Mouse (Mus musculus): ENCODE data around the gene Prox2.
A peak's percentile ranks its signal among the peaks of the same experiment; 100 is the strongest.

The Prox2 gene

GRCm38 (mm10) chr12:85129426-85129978 lies 18.9 kb upstream of the Prox2 start:
- no peak for DNase-seq

- no peak for DNase-seq
These were observed 16.5 kb upstream of the Prox2 start for GRCm38 (mm10) chr12:85126986-85127603.

DNA sequence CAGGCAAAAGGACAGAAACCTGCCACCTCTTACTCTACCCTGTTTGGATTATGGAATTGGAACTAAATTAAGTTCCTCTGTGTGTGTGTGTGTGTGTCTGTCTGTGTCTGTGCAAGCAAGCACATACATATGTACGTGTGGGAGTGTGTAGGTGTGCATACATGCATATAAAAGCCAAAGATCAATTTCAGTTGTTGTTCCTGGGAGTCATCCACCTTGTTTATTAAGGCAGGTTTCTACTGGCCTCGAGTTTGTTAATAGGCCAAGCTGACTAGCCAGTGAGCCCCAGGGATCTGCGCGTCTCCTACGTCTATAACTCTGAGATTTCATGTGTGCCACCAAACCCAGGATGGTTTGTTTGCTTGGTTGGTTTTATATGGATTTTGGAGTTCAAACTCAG lies 14.2 kb upstream of the Prox2 start:
- no peak for DNase-seq

- no peak for DNase-seq
These were observed 13.1 kb upstream of the Prox2 start for GRCm38 (mm10) chr12:85123645-85124044.

DNA sequence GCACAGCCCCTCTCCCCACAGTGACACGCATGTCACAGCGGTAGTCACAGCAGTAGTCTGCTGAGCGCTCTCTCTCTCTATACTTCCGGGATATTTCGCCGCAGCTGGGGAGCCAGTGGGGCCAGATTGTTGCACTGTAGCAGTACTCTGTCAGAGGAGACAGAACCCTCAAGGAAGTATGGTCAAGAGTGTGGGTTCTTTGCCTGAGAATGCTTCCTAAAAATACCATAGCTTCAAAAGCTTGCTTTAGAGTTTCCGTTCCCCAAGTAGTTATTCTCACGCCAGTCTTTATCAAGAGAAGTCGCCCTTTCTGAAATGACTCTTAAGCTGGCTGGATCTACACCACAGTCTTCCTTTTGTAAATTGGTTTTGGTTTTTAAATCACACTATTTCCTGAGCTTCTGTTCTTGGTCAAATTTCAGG lies 12.6 kb upstream of the Prox2 start:
- DNase-seq: no peak

DNA sequence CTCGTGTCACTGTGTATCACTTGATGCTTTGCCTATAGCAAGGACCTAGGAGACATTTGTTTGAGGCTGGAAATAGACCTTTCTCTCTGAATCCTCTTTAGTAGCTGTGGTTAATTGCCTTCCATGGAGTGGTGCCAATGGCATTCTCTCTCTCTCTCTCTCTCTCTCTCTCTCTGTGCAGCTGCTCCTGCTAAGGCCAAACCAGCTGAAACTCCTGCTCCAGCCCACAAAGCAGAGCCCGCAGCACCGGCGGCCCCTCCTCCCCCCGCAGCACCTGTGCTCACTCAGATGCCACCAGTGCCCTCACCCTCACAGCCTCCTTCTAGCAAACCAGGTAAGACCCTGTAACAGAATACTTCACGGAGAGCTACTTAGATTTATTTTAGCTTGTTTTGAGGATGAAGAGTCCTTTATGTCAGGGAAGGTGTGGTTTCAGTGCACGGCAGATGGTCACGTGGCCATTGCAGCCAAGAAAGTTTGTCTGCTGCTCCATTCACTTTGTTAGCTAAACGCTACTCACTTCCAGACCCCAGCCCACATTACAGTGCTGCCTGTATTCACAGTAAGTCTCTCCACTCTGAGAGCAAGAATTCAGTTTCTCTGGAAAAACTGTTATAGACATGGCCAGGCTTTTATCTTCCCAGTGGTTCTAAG lies 11.4 kb upstream of the Prox2 start:
- no peak for DNase-seq

DNA sequence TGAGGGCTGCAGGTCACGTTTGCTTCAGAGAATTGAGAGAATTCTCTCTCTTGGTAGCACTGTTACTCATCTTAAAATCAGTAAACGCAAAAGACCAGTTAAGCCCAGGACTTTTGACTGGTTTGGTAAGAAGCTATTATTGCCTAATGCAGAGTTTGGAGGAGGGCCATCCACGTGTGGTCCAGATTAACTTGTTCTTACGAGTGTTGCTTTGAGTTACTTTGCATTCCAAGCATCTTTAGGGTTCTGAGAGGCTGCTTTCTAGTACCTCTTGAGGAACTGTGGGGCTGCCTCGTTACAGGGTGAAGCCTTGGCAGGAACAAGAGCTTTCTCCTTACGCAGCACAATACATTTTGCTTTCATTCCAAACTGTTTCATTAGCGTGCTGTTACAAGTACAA lies 5.1 kb upstream of the Prox2 start:
- no peak for DNase-seq

DNA sequence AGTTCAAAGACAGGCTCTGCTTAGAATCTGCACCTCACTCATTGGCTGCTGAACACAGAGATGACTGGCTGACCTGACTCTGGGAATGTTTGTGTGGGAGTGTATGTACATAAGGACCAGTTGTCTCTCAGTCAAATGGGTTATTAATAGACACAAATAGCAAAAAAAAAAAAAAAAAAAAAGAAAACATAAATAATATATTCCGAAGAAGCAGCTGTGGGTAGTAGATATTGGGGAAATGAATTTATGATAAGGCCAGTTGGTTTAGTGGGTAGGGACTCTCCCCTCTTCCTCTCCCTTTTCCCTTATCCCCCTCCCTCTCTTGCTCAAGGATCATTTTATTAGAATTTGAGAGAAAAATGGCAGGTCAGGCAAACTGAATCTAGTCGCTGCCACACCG lies 3.4 kb upstream of the Prox2 start:
- DNase-seq: no peak

DNA sequence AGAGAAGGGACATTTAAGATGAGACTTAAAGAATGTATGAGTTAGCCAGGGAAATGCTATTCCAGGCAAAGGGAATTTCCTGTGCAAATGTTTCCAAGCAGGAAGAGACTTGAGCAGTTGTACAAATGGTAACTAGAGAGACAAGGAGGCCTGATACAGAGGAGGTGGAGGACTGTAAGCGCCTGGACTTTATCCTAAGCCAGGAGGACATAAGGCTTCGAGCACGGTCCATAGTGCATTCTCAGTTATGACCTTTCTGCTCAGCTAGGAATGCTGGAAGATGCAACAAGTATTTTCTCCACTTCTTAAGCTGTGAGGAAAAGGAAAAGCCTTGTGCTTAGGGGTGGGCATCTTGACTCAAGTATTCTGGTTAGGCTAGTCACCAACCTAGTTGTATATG lies 2.8 kb upstream of the Prox2 start:
- no peak for DNase-seq

GRCm38 (mm10) chr12:85112550-85113251 lies 2.1 kb upstream of the Prox2 start:
- no peak for DNase-seq

DNA sequence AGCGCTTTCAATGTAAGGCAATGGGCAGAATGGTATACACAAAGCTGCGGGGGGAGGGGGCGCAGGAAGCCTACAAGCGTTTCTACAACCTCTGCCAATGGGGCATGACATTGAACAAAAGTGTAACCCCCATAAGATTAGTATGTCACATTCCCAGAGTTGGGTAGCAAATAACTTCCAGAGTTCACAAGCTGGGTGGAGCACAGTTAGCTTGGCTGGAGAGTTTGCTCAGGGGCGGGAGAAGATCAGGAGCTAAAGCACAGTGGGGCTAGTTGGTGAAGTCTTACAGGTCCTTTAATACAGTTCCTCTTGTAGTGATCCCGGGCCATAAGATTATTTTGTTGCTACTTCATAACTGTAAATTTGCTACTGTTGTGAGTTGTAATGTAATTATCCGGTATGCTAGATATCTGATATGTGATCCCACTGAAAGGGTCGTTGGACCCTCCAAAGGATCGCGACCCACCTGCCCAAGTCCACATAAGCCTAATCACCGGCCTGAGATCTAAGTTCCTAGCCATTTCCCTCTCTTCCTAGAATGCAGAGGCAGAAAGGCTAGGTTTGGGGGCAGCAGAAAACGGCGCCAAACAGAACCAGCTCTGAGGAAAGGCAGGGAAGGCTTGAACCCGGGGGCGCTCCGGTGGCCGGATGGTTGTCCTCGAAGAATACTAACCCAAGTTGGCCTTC lies 405 bp downstream of the Prox2 start:
- DNase-seq: no peak

DNA sequence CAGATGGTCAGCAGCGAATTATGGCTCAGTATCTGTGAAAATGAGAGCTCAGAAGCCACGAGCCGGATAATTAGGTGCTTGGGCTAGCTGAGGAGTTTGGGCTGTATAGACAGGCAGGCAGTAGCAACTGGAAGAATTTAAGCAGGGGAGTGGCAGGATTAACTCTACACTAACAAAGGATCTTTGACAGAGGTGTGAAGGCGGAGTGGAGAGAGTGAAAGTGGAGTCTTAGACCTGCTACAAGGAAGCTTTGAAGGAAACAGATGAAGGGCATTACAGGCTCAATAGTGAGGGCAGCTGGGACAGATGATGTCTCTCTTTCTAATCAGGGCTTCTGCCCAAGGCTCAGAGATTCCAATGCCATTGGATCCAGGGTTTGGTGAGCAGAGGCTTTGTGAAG lies 1.1 kb downstream of the Prox2 start:
- DNase-seq: no peak

GRCm38 (mm10) chr12:85108643-85109042 lies 1.9 kb downstream of the Prox2 start:
- DNase-seq: no peak

DNA sequence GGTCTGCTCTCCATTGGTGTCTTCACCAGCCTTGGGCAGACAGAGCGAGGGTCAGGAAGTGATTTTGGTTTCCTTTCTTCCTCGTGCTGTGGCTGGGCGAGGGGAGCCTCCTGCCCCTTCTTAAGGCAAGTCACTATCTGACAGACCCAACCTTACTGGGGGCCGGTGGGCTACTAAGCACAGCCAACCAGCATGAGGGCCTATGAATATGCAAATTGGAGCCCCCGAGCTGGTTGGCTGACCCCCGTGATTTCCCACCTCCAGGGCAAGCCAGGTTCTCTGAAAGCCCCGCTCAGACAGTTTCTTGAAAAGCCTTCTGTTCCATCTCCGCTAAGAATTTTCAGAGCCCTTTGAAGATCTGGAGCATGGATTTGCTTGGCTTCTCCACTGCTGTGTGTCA lies 4.3 kb downstream of the Prox2 start:
- no peak for DNase-seq

DNA sequence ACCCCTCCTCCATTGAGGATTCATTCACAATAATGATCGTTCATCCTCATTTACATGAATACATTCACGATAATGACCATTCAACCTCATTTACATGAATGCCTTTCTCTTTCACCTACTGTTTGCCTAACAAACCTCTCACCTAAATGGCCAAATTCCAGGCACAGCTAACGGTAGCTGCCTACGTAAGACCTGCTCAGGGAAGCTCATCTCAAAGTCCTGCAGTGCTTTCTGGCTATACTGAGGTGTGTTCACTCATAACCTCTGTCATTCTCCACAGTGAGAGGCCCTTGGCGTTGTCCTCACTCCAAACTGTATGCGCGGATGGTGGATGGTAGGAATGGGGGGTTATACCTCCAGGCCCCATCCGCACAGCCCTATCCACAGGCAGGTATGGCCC lies 5.8 kb downstream of the Prox2 start:
- no peak for DNase-seq

DNA sequence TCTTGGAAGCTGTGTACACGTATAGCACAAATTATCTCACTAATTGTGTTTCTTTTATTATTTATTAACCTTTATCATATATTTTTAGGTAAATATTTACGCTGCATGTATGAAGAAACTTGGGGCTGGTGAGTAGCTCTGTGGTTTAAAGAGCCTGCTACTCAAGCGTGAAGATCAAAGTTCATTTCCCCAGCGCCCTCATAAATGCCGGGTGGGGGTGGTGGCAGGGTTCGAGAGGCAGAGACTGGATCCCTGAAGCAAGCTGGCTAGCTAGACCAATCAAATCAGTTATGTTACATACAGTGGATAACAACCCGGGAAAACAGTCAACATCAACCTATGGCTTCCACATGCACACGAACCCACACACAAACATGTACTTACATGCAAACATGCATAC lies 7.5 kb downstream of the Prox2 start:
- DNase-seq: no peak

DNA sequence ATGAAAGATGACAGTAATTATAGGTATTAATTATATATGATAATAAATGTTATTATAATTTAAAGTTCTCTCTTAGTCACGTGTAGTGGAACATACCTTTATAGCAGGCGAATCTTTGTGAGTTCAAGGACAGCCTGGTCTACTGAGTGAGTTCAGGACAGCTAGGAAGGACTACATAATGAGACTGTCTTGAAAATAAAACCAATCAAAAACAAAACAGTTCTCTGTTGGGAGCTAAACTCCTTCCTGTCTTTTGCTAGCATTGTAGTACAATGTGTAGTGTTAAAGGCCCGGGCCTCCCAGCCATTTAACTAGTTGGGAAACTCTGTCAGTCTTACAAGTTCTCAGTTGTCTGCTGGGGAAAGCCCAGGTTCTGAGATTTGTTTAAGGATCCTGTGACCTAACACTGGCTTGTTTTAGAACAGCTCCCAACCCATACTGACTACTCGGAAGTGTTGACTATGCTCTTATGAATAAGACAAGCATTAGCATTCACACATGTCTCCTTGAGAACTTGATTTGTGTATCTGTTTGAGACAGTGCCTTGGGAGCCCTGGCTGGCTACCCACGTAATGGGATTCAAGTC lies 8.9 kb downstream of the Prox2 start:
- no peak for DNase-seq

DNA sequence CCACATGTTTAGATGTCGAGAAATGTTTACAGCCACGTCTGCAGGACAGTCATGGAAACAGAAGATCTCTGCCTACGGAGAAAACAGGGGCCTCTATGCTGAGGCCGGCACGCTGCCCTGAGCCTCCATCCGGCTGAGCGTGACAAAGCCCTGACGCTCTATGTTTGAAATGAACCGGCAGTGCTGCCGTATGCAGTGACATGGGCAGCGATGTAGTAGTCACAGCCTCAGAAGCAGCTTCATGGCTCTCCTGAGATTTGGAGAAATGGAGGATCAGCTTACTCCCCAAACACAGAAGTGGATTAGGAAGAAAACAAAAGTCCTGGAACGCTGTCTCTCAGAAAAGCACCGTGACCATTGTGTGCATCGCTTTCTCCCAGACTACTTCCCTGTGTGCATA lies 9.6 kb downstream of the Prox2 start:
- DNase-seq: no peak

- DNase-seq: no peak
These were observed 14.7 kb downstream of the Prox2 start for GRCm38 (mm10) chr12:85095859-85096258.

DNA sequence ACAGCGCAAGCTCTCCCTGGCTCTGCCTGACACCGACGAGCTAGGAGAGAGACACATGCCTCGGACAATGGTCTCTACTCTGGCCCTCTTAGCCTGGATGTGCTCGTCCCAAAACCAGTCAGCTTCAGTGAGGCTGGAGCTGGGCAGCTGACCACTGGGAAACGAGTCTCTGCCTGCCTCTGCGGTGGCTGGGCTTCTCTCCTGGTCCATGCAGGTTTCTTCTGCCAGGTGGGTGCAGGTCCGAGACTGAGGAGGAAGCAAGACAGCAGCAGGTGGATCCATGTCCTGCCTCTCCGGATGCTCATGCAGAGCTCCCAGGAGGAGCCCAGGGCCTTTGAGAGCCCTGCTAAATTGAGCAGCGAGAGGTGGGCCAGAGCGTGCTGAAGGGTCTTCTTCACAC lies 15.4 kb downstream of the Prox2 start:
- DNase-seq: no peak

DNA sequence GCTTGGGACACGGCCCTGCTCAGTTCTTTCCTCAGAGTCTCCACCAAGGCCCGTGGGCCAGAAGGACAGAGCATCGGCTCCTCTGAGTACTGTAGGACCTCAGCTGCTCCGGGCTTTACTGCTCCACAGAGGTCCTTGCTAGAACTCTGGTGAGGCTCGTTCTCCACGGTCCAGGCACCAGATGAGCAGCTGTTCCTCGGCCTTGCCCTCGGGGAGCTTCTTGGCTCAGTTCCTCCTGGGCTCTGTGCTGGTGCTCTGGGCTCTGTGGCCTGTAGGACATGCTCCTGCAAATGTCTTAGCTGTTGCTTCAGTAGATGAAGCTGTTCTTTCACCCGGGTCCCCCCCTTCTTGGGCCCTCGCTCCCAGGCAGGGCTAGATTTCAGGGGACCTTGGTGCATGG lies 15.9 kb downstream of the Prox2 start:
- DNase-seq: no peak

DNA sequence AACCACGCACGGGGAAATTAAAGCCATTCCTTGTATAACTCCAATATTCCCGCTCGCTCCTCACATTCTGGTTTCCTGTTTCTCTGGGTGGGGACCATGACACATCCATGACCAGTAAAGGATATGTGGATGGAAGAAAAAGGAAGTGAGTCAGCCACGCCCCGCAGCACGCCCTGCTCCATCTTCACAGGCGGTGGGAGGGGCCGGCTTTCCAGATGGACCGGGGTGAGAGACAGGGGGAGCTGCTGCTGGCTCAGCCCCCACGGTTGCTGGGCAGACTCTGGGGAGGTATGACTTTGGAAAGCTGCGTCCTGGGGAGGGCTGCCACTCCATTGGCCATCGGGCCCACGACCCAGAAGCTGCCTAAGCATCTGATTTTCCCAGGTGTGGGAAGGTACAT lies 16.5 kb downstream of the Prox2 start:
- peak; percentile 68 for DNase-seq

DNA sequence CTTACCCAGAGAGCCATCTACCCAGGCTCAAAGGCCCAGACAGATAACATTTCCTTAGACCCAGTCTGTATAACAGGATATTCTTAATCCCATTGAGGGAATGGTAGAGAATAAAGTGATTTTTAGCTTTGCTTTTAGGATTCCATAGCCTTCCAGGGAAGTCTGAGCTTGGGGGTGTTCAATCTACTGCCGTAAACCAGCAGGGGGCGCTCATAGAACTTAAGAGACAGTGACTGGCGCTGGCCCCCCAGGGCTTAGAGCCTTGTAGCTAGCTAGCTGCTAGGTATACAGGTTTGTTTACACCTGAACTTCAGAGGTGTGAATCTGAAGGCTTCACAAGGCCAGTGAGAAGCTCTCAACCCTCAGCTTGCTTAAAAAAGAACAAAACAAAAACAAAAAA lies 18.3 kb downstream of the Prox2 start:
- DNase-seq: peak; percentile 47
